Mouse (Mus musculus) spleen, adult 2 months (tissue): ENCODE measurements at regions not wholly inside any gene's neighbourhood (a gene's known extent, or its start where the extent isn't known, plus 50 kb on each side); places are given as distances from the start of the nearest gene placed in this dataset.

Experiments
- DNase-seq, 2 experiments: peaks; one replicate each; pipeline versions ENCODE4 v3.0.0 to v3.0.0-alpha.2; 2012 to 2021; ENCODE audit warnings: low spot score in 2 of 2, low read depth in 1 of 2
- H3K27ac ChIP-seq: fragments of 200-500 bp; 2 replicates; pipeline ENCODE4 v1.5.1; 2012; ENCODE audit warnings: low read length, inconsistent platforms; ENCODE audit not compliant: insufficient read depth
- H3K27me3 ChIP-seq: fragments of 200-500 bp; 2 replicates; pipeline ENCODE4 v1.6.1; 2012; ENCODE audit warnings: mild to moderate bottlenecking, moderate library complexity, low read length, inconsistent platforms; ENCODE audit not compliant: control insufficient read depth, insufficient read depth
- H3K36me3 ChIP-seq: fragments of 200-500 bp; 2 replicates; pipeline ENCODE4 v1.6.1; 2012; ENCODE audit warnings: mild to moderate bottlenecking, low read length, inconsistent platforms; ENCODE audit not compliant: control insufficient read depth, insufficient read depth
- H3K4me1 ChIP-seq: fragments of 200-500 bp; 2 replicates; pipeline ENCODE4 v1.6.1; 2011; ENCODE audit warnings: inconsistent platforms; ENCODE audit not compliant: control insufficient read depth, insufficient read depth, insufficient read length
- H3K4me3 ChIP-seq: fragments of 200-500 bp; 2 replicates; pipeline ENCODE4 v1.5.1; 2011; ENCODE audit warnings: mild to moderate bottlenecking, inconsistent platforms; ENCODE audit not compliant: insufficient read depth, insufficient read length; ENCODE audit errors: extremely low read depth
- CTCF ChIP-seq: fragments of 200-500 bp; IDR thresholded peaks from 2 replicates; pipeline ENCODE4 v1.5.1; 2011; ENCODE audit warnings: mild to moderate bottlenecking, inconsistent platforms; ENCODE audit not compliant: insufficient read depth, insufficient read length, insufficient replicate concordance; ENCODE audit errors: extremely low read depth
- POLR2A ChIP-seq: fragments of 200-500 bp; IDR thresholded peaks from 2 replicates; pipeline ENCODE4 v1.6.1; 2011; ENCODE audit warnings: low read depth, low read length, inconsistent platforms
- WGBS: fragments of 180-500 bp; shearing (Covaris S2); methylation state at CpG from one replicate; pipeline ENCODE4 v1.1.7; 2018; 5-methylcytosine and 5-hydroxymethylcytosine counted together

DNA sequence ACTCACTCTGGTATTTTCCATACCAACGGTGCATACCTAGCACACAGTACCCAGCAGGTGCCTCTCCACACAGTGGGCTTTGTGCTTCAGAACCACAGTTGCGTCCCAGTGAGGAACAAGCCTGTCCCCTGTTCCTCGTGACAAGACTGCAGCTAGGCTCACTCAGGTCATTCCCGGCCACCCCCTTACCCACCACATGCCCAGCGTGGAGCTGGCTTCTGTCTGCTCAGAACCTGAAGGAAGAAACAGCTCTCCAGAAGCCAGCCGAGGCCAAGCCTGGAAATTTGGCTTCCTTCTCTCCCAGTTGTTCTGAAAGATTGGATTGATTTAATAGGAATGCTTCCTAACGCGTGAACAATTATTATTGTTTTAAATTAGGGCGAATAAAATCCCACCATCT, 118.1 kb upstream of the Zmiz1 start:
- H3K4me1 ChIP-seq: no peaks in the 10 kb centered on the region
- no peaks in the 10 kb centered on the region for H3K36me3 ChIP-seq
- DNase-seq: no peak
- TF ChIP-seq CTCF: no peak
- H3K4me3 ChIP-seq: no peak overlapping the region
- H3K27me3 ChIP-seq: no peaks in the 10 kb centered on the region
- no peak overlapping the region for H3K27ac ChIP-seq
- 90% methylated on average over 9 of the region's 9 CpGs for WGBS

DNA sequence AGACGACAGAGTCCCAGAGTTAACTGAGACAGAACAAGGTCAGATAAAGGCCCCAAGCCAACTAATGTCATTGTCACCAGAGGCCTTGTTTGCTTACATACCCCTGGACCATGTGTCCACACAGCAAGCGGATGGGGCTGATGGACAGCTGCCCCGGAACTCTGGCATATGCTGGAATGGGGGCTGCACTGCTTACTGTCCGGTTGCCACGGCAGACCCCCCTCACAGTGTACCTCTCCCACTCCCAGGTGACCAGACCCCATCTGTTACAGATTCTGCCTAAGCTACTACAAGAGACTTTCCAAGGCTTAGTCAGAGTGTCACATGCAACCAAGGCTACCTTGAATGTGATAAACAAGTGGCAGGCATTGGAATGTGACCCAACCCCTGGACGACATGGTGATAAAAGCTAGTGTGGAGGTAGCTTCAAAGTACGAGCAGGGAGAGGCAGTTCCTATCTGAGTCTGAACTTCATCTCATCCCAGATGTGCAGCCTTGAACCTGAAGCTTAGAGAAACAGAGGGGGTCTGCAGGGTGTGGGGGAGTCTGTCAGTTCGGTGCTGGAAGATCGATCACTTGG, 117.0 kb upstream of the Zmiz1 start:
- H3K36me3 ChIP-seq: no peaks in the 10 kb centered on the region
- 86% methylated on average over 9 of the region's 9 CpGs for WGBS
- DNase-seq: no peak
- H3K4me1 ChIP-seq: no peaks in the 10 kb centered on the region
- TF ChIP-seq CTCF (no peak), POLR2A (no peak)
- no peaks in the 10 kb centered on the region for H3K27me3 ChIP-seq
- H3K4me3 ChIP-seq: no peak overlapping the region
- H3K27ac ChIP-seq: no peak overlapping the region

DNA sequence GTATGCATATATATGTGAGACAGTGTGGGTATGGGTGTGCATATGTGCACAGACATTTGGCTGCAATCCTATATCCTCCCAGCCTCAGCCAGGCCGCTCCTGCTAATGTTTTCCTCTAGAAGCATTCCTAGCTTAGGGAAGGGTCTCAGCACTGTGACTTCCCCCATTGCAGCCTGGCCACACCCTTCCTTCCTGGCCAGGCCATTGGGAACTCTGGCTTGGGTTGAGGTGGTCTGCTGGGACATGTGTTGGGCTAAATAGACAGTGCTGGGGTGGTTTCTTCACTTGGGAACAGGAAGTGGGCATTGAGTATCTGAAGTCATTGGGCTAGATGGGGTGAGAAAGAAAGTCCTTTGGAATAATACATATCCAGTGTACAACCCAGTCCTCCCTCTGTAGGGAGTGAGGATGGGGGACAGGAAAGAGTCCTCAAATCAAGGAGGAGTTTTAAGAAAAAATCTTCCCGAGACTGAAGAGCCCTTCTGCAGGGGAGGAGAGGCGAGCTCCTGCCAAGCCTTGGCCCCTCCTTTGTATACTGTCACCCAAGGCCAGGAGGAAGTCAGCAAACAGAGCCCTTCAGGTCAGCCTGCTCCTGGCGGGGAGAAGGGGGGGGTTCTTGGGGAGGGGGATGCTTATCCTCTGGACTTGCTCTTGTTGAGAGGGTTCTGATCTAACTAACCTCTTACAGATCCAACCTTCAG, 116.0 kb upstream of the Zmiz1 start:
- DNase-seq: no peak
- Histone ChIP-seq H3K4me1 (no peaks in the 10 kb centered on the region), H3K27me3 (no peaks in the 10 kb centered on the region), H3K36me3 (no peaks in the 10 kb centered on the region), H3K27ac (no peak overlapping the region), H3K4me3 (no peak overlapping the region)
- TF ChIP-seq CTCF: no peak
- no peak for TF ChIP-seq POLR2A
- 48% methylated on average over 4 of the region's 4 CpGs for WGBS

DNA sequence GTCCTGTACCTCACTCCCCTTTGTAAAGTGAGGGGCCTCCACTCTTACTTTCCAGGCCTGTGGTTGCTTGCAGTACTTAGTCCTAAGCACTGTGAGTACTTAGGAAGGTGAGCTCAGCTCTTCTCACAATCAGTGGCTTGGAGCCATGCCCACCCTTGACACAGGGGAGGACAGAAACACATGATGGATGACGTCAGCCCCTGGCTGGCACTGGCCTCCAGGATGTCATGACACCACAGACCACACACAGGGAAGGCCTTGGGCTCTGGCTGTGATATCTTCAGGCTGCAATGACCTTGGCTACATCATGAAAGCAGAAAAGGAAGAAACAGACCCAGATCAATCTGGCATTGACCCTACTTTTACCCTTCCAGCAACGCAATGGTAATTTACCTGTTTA, 113.0 kb upstream of the Zmiz1 start:
- 44% methylated on average over 2 of the region's 2 CpGs for WGBS
- TF ChIP-seq POLR2A (no peak), CTCF (no peak)
- DNase-seq: no peak
- H3K27ac ChIP-seq: no peak overlapping the region
- no peaks in the 10 kb centered on the region for H3K27me3 ChIP-seq
- no peaks in the 10 kb centered on the region for H3K4me1 ChIP-seq
- no peaks in the 10 kb centered on the region for H3K36me3 ChIP-seq
- H3K4me3 ChIP-seq: no peak overlapping the region

DNA sequence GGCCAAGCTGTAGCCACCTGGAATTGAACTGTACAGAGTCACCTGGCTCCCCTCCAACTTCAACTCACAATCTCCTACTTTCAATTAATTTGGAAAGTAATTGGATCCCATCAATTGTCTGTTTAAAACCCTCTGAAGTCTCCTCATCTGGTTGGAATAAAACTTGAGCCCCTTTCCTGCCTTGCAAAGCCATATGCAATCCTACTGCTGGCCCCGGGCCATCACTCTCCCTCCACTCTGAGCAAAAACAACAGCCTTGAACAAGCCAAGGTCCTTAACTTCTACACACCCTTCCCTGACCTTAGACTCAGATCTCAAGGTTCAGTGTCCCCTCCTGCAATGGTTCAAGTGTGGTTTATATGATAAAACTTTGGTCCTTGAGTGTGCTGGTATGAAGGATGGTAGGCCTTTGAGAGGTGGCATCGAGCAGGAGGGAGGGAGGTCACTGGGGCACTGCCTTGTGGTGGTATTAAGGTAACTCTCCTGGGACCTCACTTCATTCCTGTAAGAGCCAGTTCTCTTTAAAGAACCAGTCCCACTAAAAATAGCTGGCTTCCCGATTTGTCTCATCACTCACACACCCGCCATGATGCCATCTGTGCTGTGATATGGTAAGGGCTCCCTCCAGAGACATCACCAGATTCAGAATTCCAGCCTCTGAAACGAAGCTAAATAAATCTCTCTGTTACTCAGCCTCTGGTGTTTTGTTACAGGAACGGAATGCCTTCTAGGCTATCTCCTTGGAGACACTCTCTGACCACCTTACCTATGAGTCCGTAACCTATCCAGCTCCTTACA, 112.0 kb upstream of the Zmiz1 start:
- no peaks in the 10 kb centered on the region for H3K36me3 ChIP-seq
- no peak overlapping the region for H3K4me3 ChIP-seq
- TF ChIP-seq CTCF (no peak), POLR2A (no peak)
- H3K27ac ChIP-seq: no peak overlapping the region
- 80% methylated on average over 7 of the region's 7 CpGs for WGBS
- DNase-seq: no peak
- no peaks in the 10 kb centered on the region for H3K4me1 ChIP-seq
- no peaks in the 10 kb centered on the region for H3K27me3 ChIP-seq

DNA sequence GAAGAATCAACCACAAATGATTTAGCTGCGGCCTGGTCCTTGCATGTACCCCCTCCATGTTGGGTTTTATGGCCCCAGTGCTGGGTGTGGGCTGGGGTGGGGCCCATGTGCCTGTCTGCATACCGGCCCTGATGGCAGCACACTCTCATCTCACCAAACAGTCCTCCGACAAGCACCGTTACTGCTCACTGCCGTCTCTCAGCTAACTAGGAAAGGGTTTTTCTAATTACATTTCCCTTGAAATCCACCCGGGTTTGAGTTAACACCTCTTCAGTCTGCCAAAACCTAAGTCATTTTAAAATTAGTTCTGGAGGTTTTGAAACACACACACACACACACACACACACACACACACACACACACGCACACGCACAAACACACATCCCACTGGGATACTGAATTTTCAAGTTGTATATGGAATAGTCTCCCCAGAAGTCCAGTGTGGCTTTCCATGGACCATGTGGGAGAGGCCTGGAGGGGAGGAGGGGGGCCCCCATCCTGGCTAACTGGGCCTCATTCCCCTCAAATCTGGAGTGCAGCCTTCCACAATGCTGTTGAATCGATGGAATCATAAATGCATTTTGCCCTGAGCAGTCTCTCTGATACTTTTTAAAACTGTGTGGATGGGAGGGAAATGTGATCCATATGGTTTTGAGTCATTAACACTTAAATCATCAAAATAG, 108.6 kb upstream of the Zmiz1 start:
- no peak overlapping the region for H3K4me3 ChIP-seq
- H3K27me3 ChIP-seq: no peaks in the 10 kb centered on the region
- WGBS: 92% methylated on average over 9 of the region's 9 CpGs
- no peaks in the 10 kb centered on the region for H3K4me1 ChIP-seq
- TF ChIP-seq POLR2A: no peak
- TF ChIP-seq CTCF: no peak
- no peak for DNase-seq
- no peak overlapping the region for H3K27ac ChIP-seq
- no peaks in the 10 kb centered on the region for H3K36me3 ChIP-seq
